Mouse (Mus musculus) forelimb bud, embryonic 11.5 days (tissue): Measurements from ENCODE around the gene Mapk1.
"Not testable (repeated sequence)": the region's sequence is repeated elsewhere in the genome, so short reads cannot be mapped to it uniquely, and the experiment has no call there.

Experiments
- DNase-seq: peaks from one replicate; pipeline ENCODE4 v3.0.0-alpha.2; 2012; ENCODE audit warnings: low read depth, low spot score

Gene Mapk1

DNA sequence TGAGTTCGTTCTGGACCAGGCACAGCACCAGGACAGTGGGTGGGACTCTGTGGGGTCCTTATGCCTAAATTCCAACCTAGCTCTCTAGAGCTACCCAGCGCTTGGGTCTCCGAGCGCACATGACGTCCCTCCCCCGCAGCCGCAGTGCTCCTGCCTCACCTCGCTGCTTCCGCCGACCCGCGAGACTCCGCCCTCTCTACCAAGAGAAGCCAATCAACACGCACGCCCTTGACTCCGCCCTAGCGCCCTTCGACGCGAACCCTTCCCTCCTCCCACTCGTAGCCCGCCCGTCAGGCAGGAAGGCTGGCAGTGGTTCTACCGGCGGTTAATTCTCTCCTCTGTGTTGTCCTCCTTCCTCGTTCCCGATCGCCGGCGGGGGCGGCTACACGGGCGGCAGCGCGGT lies at the start of gene Mapk1:
TSS of gene Mapk1 (plus strand) at position 252 of the 403 bp plus-strand sequence.
- DNase-seq = peak; percentile 95

DNA sequence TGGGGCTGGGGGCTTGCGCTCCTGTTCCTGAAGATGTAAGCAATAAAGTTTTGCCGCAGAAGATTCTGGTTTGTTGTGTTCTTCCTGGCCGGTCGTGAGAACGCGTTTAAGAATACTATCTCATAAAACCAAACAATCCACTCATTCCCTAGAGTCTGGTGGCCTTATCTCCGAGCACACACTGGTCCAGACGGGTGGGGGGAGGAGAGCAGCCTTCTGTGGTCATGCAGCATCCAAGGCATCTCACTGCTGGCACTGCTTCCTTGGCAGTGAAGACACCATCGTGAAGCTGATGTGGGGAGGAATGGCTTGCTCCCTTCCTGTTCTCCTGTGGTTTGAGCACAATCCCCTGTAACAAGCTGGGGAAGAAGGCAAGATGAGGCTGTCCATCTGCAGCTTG lies 43.6 kb upstream of the Mapk1 start:
- no peak for DNase-seq

DNA sequence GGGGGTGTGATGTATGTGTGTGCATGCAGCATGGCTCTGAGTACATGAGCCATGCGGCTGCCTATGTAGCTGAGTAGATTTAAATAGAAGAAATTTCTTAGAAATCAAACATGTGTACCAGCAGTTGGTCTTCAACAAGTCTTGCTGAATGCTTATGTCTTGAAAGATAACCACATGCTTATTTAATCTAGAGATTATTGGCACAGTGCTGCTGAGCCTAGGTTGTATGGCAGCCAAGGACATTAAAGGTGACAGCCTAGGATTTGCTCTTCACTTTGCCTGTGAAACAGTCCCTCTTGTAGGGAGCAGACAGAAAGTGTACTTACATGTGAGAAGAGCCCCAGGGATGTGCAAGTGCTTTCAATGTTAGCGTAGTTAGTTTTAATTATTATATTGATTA lies 42.1 kb upstream of the Mapk1 start:
- DNase-seq = no peak

DNA sequence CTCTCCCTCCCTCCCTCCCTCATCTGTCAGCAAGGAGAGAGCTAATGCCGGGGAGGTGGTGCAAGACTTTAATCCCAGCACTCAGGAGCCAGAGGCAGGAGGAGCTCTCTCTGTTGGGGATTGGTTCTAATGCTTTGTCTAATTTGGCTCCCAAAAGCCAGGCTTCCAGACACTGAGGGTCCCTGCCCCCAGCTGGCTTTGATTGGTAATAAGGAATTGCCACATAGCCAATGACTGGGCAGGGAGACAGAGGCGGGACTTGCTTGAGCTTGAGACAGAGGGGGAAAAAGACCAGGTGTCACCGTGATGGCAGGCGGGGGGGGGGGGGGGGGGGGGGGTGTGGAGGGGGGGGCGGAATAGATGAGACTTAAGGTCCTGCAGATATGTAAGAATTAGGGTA lies 24.6 kb upstream of the Mapk1 start:
- DNase-seq = peak; percentile 18

DNA sequence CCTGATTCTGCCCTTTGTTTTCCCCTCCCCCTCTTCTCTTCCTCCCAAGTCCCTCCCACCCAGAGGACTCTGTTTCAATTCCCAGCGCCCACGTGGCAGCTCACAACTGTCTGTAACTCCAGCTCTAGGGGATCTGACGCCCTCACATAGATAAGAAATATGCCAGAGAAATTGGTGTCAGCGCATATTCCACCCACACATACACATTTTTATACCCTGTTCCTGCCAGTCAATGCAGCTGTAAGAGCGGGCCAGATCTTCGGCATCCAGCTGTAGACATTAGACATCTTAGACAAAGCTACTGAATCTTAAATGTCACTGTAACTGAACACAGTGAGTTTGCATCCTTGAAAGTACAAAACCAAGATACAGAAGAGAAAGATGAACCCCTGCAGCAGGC lies 23.3 kb upstream of the Mapk1 start:
- no peak for DNase-seq

DNA sequence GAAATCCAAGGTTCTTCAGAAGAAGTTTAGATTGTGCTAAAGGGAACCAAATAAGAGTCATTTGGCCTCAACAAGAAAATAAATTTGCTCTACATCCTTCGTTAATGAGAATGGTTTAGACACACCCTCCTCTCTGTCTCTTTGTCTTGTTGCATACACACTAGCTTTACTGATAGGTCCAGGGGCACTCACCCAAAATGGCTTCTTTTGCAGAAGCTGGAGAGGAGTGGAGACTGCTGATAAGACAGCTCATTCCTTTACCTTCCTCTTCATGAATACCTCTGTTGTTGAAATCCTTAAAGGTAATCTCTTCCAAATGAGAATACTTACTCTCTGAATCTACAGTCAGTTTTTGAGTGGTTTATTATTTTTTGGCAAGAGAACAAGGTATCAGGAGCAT lies 18.0 kb upstream of the Mapk1 start:
- DNase-seq = no peak

DNA sequence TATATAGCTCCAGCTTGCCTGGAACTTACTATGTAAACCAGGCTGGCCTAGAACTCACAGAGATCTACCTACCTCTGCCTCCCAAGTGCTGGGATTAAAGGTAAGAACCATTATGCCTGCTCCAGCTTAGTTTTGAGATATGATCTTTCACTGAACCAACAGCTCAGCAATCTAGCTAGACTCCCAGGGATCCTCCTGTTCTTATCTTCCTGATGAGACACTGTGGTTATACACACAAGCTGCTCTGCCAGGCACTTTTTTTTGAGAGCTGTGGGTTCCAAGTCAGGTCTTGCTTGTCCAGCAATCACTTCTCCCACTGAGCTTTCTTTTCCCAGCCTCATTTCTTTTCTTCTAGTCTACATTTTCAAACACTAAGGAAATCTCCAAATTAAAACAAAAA lies 16.9 kb upstream of the Mapk1 start:
- DNase-seq = no peak

DNA sequence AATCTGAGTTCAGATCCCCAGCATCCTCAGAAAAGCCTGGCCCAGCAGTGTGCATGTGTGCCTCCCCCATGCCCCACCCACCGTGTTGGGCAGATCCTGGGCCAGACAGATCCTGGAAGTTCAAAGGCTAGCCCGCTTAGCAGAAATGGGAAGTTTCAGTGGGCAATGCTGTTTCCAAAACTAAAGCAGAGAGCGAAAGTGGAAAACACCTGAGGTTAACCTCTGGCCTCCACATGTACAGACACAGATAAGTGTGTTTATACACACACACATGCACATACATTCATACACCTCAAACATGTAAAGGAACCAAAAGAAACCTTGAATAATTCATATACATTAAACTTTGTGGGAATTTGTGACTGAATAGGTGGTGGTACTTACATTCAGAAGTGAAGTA lies 5.1 kb upstream of the Mapk1 start:
- DNase-seq = no peak

DNA sequence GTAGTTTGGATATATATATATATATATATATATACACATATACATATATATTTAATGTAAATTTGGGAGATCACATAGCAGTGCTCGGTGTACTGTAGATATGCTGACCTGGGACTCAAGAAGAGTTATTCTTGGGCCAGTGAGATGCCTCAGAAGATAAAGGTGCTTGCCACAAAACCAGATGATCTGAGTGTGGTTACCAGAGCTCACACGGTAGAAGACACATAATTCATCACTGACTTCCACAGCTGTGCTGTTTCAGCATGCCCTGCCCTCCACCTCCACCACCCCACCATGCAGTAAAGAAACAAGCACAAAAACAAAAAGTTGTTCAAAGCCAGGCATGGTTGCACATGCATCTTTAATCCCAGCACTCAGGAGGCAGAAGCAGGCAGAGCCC lies 4.4 kb upstream of the Mapk1 start:
- DNase-seq = no peak

DNA sequence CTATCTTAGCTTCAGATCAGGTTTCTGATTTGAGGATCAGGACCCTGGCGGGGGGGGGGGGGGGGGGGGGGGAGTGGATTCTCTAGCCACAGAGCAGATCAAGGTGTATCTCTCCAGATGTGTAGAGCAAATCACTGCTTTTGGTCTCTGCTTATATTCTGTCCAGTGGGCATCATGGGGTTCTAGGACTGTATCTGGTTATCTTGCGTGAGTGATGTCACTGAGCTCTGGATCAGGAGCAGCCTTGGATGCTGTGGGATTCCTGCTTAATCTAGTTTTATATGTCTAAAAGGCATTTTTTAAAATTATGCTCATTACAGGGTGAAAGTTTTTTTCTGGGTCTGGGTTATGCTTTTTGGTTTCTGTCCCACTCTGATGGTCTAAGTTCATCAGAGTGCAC lies 546 bp upstream of the Mapk1 start:
- DNase-seq = no peak

DNA sequence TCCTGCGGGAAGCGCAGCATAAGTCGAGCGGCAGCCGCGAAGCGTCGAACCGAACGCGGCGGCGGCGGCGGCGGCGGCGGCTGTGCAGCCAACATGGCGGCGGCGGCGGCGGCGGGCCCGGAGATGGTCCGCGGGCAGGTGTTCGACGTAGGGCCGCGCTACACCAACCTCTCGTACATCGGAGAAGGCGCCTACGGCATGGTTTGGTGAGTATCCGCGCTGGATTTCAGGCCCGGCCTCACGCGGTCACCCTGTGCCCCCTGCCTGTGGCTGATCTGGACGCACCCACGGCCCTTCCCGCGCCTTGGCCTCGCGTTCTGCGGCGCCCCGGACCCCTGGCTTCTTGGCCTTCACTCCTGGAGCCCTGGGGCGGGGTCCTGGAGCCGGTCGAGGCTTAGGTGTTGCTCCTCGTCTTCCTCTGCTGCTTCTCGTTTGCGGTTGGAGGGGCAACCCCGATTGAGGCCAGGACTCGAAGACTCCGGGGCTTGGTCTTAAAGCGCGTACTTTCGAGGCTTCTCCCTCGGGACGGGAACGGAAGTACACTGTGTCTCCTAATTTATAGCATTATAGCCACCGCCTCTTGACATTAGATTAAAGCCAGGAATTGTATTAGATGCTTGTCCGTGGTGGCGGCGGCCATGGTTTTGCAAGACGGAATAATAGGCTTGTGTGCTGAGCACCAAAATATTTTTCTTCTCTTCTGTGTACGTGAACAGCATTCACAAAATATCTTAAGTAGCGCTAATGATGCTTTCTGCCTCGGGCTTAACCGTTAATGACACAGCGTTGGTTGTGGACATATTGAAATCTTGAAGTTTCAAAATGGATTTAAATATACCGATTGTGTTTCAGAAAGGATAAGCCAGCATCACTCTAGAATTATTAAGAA lies 596 bp downstream of the Mapk1 start:
- DNase-seq = peak; percentile 27

DNA sequence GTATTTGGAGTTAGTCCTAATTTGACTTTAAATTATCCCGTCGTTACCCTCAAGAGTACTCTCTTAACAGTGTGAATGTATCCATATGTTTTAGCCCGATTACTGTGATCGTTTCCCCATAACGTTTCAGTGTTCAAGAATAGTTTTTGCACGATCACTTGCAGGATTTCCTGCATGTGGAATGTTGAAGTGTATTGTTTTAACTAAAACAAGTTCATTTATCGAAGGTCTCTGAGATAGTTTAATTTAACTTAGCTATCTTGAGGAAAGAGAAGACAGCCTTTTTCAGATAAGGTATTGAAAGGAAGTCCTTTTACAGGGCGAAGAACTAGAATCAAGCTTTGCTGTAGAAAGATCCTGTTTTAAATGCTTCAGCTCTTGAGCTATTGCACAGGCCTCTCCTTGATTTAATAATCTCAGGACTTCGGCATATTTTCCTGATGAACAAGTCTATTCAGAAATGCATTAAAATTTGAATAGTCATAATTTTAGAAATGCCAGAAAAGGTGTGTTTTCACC lies 1.3 kb downstream of the Mapk1 start:
- no peak for DNase-seq

DNA sequence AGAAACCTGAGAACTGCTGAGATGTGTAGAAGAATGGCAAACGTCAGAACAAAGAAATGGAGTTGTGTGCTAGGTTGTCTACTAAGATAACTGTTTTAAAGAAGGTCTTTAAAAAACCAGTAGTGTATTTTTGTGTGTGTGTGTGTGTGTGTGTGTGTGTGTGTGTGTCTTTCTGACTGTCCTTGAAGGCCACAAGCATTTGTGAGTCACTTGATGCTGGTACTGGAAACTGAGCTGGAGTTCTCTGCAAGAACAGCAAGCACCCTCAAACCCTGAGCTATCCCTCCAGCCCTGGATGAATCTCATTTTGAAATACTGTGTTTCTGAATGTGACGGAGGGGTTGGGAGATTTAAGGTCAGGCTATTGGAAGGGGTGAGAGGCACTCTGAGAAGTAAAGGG lies 4.1 kb downstream of the Mapk1 start:
- DNase-seq = no peak

DNA sequence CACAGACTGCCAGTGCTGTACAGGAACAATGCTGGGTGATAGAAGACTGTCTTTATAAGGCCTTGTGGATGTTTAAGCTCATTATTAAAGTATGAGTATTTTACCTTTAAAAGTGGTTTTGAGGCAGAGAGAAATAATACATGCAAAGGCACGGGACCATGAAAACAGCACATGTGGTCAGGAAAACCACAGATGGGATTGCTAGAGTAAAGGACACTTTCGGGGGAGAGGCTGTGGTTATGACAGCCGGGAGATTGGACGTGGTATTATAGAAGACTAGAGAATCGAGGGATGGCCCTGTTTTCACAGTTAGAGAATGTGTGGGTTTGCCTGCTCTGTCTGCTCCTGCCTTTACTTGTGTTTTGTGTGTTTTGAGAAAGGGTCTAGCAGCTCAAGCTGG lies 5.7 kb downstream of the Mapk1 start:
- DNase-seq = no peak

DNA sequence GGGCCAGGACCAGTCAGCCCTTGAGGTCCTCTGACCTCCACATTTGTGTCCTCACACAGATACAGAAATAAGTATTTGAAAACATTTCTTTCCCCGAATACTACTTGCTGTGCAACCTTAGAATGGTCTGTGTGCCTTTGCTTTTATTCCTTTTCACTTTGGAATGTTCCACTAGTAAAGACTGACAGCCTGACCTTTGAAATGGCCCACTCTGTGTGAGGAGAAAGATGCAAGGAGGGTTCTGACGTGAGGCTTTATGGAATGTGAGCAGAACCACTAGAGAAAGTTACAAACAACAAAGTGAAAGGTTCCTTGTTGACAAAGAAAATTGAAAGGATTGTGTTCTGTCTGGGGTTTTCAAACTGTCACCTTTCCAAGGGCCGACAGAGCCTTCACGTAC lies 6.8 kb downstream of the Mapk1 start:
- DNase-seq = no peak

DNA sequence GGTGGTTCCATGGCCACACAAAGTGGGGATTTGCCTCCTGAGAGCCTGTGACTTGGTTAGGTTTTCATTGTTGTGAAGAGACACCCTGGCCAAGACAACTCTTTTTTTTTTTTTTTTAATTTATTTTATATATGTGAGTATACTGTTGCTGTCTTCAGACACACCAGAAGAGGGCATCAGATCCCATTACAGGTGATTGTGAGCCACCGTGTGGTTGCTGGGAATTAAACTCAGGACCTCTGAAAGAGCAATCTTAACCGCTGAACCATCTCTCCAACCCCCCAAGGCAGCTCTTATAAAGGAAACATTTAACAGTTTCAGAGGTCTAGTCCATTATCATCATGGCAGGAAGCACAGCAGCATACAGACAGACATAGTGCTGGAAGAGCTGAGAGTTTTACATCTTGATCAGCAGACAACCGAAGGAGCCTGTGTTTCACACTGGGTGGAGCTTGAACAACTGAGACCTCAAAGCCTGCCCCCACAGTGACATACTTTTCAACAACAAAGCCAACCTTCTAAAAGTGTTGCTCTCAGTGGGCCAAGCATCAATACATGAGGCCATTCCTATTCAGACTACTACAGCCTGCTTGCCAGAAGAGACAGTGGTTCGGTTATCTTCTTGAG lies 11.4 kb downstream of the Mapk1 start:
- no peak for DNase-seq

DNA sequence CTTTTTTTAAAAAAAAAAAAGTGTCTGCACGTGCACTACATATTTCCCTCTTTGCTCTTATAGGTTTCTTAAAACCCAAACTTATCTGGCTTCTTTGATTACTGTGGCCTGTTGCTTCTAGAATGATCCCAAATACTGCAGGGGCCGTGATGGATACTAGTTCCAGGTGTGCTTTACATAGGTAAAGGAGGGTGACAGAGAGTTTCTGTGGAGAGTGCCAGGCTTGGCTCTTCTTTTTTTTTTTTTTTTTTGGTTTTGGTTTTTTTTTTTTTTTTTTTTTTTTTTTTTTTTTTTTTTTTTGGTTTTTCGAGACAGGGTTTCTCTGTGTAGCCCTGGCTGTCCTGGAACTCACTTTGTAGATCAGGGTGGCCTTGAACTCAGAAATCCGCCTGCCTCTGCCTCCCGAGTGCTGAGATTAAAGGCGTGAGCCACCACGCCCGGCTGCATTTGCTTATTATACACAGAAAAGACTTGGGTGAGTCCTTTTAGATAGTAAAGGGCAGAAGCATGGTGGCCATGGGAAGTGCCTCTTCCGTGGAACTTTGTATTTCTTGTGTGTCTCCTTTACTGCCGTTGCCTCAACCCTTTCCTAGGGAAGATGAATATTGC lies 13.0 kb downstream of the Mapk1 start:
- DNase-seq = not testable (repeated sequence)

DNA sequence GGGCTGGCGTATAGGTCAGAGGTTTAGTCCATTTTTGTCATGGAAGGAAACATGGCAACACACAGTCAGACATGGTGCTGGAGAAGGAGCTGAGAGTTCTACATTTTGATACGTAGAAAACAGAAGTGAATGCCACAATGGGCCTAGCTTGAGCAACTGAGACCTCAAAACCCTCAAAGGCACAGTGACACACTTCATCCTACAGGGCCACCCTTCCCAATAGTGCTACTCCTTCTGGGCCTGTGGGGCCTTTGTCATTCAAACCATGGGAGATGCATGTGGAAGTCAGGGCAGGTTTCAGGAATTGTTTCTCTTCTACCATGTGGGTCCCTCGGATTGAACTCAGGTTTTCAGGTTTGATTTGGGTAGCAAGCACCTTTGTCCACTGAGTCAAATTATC lies 17.9 kb downstream of the Mapk1 start:
- no peak for DNase-seq

DNA sequence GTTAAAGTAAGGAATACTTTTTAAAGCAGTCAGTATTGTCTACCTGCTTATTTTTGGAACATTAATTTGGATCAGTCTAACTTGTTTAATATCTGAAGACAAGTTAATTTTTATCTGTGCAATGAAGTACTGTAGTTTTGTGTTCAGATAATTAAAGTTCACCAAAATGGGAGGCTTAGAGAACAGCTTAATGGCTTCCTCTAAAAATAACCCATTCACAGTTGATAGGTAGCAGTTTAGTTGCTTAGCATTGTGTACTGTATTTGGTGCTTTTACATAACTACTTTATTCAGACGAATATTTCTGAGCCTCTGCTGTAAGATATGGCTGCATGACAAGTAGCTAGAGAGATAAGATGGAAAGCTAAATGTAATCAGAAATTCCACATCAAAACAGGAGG lies 23.9 kb downstream of the Mapk1 start:
- no peak for DNase-seq

DNA sequence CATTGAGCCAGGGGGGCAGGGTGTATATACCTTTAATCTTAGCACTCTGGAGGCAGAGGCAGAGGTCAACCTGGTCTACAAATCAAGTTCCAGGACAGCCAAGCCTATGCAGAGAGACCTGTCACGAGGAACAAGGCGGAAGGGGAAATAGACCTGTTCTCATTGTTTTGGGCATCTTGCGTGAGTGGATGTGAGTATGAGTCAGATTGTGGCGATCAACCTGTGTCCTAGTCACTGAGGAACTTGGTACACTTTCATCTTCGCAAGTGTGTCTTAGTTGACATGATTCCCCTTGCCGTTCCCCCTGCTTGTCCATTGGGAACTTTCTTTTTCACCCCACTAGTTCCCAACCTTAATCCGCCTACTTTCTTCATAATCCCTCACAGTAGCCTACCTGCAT lies 26.9 kb downstream of the Mapk1 start:
- no peak for DNase-seq

DNA sequence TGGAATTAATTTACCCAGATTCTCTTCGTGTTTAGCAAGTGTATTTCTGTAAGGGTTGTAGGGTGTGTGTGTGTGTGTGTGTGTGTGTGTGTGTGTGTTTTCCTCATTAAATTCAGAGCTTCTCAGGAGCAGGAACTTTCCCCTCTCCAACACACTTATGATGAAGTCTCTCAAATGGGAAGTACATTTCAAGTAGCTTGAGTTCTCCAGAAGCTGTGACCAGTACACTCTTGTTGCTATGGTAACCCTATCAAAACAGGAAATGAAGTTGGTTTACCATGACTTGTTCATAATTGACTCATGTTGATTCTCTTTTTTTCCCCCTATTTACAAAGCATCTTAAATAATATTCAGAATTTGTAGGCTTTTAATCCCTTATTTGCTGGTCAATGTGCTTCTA lies 29.4 kb downstream of the Mapk1 start:
- DNase-seq = no peak

DNA sequence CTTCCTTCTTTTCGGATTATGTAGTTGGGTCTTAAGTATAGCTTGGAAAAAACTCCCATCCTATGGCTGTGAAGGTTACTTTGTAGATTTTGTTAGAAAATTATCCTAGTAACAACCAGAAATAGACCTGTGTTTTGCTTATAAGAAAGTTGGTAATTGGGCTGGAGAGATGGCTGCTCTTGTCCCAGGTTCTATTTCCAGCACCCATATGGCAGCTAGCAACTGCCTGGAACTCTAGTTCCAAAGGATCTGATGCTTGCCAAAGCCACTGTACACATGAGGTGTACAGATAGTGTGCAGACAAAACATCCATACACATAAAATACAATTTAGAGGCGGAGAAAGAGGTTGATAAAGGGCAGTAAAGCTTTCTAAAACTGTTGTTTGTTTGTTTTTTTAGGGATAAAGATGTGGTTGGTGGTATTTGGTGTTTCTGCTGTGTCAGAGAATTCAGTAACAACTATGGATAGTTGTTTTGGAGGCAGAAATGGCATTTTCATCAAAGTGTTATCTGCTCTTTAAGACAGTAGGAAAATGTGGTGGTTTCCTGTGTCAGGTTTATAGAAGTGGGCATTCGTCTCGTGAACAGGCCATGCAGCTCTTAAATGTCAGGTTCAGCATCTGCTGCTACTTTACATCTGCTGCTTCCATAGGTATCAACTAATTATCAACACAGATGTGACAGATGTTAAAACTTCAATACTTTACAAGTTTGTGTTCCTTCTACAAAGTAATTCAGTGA lies 32.1 kb downstream of the Mapk1 start:
- no peak for DNase-seq
